Mouse (Mus musculus) midbrain, embryonic 11.5 days (tissue): ENCODE results near the gene Ccdc32. TPM values are rescaled to one million over a fixed set of nuclear protein-coding genes. Genes with fewer than 3 reads are reported as not detected.

Experiments used
- ATAC-seq: fragments of 200-750 bp; cut with Nextera tagmentation; 2 replicates; pipeline ENCODE4 v1.8.0; 2017; ENCODE audit warnings: moderate TSS enrichment, moderate library complexity; ENCODE audit not compliant: low FRiP score
- DNase-seq: peaks from one replicate; pipeline ENCODE4 v3.0.0; 2015; ENCODE audit warnings: low spot score; ENCODE audit errors: missing footprints
- H3K27ac ChIP-seq: fragments of 300-500 bp; sonication (generic); 2 replicates; pipeline ENCODE4 v1.5.1; 2014; ENCODE audit warnings: low read depth, low read length
- H3K27me3 ChIP-seq: fragments of 300-500 bp; sonication (generic); 2 replicates; pipeline ENCODE4 v1.6.1; 2014; ENCODE audit warnings: mild to moderate bottlenecking, low read length, moderate library complexity, mixed read lengths; ENCODE audit not compliant: control insufficient read depth, insufficient read depth
- H3K36me3 ChIP-seq: fragments of 300-500 bp; sonication (generic); 2 replicates; pipeline ENCODE4 v1.6.1; 2014; ENCODE audit warnings: mild to moderate bottlenecking, low read length, moderate library complexity, mixed read lengths; ENCODE audit not compliant: control insufficient read depth, insufficient read depth
- H3K4me1 ChIP-seq: fragments of 300-500 bp; sonication (generic); 2 replicates; pipeline ENCODE4 v1.6.1; 2014; ENCODE audit warnings: low read length; ENCODE audit not compliant: control insufficient read depth, insufficient read depth
- H3K4me2 ChIP-seq: fragments of 300-500 bp; sonication (generic); 2 replicates; pipeline ENCODE4 v1.6.1; 2014; ENCODE audit warnings: mild to moderate bottlenecking, moderate library complexity
- H3K4me3 ChIP-seq: fragments of 300-500 bp; sonication (generic); 2 replicates; pipeline ENCODE4 v1.5.1; 2014; ENCODE audit warnings: low read depth, low read length
- H3K9ac ChIP-seq: fragments of 300-500 bp; sonication (generic); 2 replicates; pipeline ENCODE4 v1.6.1; 2014; ENCODE audit warnings: low read length
- H3K9me3 ChIP-seq: fragments of 300-500 bp; sonication (generic); 2 replicates; pipeline ENCODE4 v1.6.1; 2016; ENCODE audit warnings: low read length; ENCODE audit not compliant: control insufficient read depth
- WGBS: fragments of 180-500 bp; shearing (Covaris S2); extraction: QIAGEN DNeasy Blood & Tissue Kit; methylation state at CpG from one replicate; pipeline ENCODE4 v1.1.7; 2014; 5-methylcytosine and 5-hydroxymethylcytosine counted together
- polyA plus RNA-seq: library from polyadenylated mRNA; unstranded; fragments of >200 nt; fragmentation: Nextera tagmentation; extraction: Ambion mirVana; gene quantifications from 2 replicates; pipeline ENCODE4 v1.2.1, GENCODE M21; 2014

Ccdc32 gene
- polyA plus RNA-seq, 1 experiment from 2014 or later, result 25.0 TPM

DNA sequence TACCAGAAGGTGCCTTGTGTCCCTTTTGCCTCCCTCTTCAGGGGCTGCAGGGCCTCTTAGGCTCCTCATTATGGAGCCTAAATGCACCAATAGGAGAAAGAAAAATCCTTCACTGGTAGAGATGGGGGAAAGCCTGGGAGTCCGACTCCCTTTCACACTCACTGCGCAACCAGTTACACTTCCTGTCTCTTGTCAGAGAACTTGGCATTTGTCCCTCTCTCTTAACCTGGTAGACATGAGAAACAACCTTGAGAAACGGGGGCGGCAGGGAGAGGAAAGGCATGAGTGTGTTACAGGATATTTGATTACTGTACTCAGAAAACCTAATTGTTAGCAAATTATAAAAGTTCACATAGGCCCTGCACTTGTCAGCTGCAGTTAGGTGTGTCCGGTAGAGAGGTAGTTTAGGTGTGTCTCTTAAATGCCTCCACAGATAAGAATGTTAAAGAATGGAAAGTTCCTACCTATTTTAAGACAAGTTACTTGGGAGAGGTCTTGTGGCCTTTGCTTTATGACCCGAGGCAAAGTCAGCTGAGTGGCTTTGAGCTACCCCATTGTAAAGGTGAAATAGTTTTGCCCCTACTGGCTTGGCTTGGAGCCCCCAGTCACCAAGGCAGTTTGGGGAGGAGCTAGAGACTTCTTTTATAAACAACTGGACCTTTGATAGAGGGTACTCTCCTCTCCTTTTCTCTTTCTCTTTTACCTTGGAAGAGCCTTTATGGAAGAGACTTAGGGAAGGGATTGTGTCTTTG, 30.9 kb downstream of the Ccdc32 start:
- Histone ChIP-seq H3K4me2 (no peak overlapping the region), H3K9ac (no peak overlapping the region), H3K4me3 (no peak overlapping the region), H3K4me1 (peaks cover 8% of the 10 kb centered on the region), H3K9me3 (no peaks in the 10 kb centered on the region), H3K27me3 (no peaks in the 10 kb centered on the region), H3K27ac (no peak overlapping the region), H3K36me3 (no peaks in the 10 kb centered on the region)
- ATAC-seq, result no peak
- WGBS, result 81% methylated on average over 6 of the region's 6 CpGs
- DNase-seq, result no peak

DNA sequence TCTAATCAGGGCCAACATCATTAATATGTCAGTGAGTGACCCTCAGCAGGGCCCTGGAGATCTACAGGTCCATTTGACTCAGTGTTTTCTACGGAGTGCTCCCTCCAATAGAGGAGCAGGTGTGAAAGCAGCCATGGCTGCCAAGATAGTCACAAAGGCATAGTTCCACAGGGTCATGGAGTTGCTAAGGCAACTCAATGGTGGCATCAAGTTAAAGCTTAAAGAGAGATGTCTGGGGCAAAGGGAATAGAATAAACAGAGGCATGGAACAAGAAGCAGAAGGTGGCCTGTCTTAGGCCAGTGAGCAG, 32.4 kb downstream of the Ccdc32 start:
- no peak overlapping the region for H3K4me2 ChIP-seq
- no peaks in the 10 kb centered on the region for H3K36me3 ChIP-seq
- ATAC-seq, result no peak
- H3K4me1 ChIP-seq, result peaks cover 8% of the 10 kb centered on the region
- no peak overlapping the region for H3K9ac ChIP-seq
- no peak overlapping the region for H3K4me3 ChIP-seq
- no peak for DNase-seq
- H3K27me3 ChIP-seq, result no peaks in the 10 kb centered on the region
- WGBS, result 11% methylated on average over 1 of the region's 1 CpGs
- H3K9me3 ChIP-seq, result no peaks in the 10 kb centered on the region
- H3K27ac ChIP-seq, result no peak overlapping the region

- no peak overlapping the region for H3K4me3 ChIP-seq
- DNase-seq (no peak), ATAC-seq (0 out of 2 replicates have a peak, but pooled peaks have one; percentile 54)
- WGBS, result 46% methylated on average over 16 of the region's 16 CpGs
- no peaks in the 10 kb centered on the region for H3K27me3 ChIP-seq
- no peak overlapping the region for H3K27ac ChIP-seq
- no peak overlapping the region for H3K4me2 ChIP-seq
- H3K4me1 ChIP-seq, result peaks cover 8% of the 10 kb centered on the region
- H3K36me3 ChIP-seq, result no peaks in the 10 kb centered on the region
- no peaks in the 10 kb centered on the region for H3K9me3 ChIP-seq
- H3K9ac ChIP-seq, result no peak overlapping the region
Measured at GRCm38 (mm10) chr2:118995919-118996797, 33.0 kb downstream of the Ccdc32 start.

DNA sequence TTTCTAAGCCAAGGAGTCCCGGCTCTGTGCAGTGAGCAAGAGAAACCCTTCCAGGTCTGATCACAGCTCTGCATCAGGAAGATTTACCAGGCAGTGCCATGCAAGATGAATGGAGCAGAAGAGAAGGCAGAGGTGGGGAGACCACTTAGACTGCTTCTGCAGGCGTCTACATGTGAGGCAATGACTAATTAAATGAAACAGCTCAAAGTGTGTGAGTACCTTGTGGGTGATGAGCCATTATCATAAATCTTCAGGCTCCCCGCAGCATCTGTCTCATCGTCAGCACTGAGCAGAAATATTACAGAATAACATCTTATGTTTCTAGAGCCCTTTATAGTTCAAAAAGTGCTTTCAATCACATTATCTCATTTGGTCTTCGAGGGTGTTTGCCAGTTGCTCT, 33.7 kb downstream of the Ccdc32 start:
- H3K27me3 ChIP-seq, result no peaks in the 10 kb centered on the region
- H3K36me3 ChIP-seq, result no peaks in the 10 kb centered on the region
- H3K9ac ChIP-seq, result no peak overlapping the region
- H3K27ac ChIP-seq, result no peak overlapping the region
- DNase-seq (no peak), ATAC-seq (no peak)
- 72% methylated on average over 5 of the region's 5 CpGs for WGBS
- peaks cover 8% of the 10 kb centered on the region for H3K4me1 ChIP-seq
- H3K4me3 ChIP-seq, result no peak overlapping the region
- H3K9me3 ChIP-seq, result no peaks in the 10 kb centered on the region
- H3K4me2 ChIP-seq, result no peak overlapping the region

GRCm38 (mm10) chr2:118983812-118984211, 45.4 kb downstream of the Ccdc32 start:
- no peaks in the 10 kb centered on the region for H3K36me3 ChIP-seq
- DNase-seq (no peak), ATAC-seq (no peak)
- no peak overlapping the region for H3K4me3 ChIP-seq
- no peak overlapping the region for H3K9ac ChIP-seq
- no peaks in the 10 kb centered on the region for H3K4me1 ChIP-seq
- WGBS, result 77% methylated on average over 8 of the region's 8 CpGs
- no peak overlapping the region for H3K27ac ChIP-seq
- H3K27me3 ChIP-seq, result no peaks in the 10 kb centered on the region
- no peaks in the 10 kb centered on the region for H3K9me3 ChIP-seq
- H3K4me2 ChIP-seq, result no peak overlapping the region

DNA sequence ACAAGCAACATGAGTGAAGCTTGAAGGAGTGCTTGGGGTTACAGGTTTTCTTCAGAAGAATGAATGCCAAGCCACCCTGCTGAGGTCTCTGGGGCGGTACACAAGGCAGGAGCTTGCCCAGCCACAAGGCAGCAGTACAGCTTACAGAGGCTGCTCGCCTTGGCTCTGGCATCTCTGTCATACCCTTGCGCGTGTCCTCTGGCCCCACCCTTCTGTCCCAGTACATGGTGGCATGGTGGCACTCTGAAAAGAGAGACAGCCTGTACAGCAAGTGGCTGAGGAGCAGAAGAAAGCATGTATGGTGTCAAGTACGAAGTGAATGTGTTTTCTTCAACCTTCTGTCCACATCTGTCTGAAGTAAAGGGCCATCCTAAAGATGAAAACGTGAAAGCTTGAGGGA, 48.4 kb downstream of the Ccdc32 start:
- H3K9me3 ChIP-seq, result no peaks in the 10 kb centered on the region
- no peak overlapping the region for H3K4me3 ChIP-seq
- no peaks in the 10 kb centered on the region for H3K36me3 ChIP-seq
- H3K27me3 ChIP-seq, result peaks cover 17% of the 10 kb centered on the region
- H3K9ac ChIP-seq, result no peak overlapping the region
- no peak overlapping the region for H3K27ac ChIP-seq
- ATAC-seq (no peak), DNase-seq (no peak)
- peaks cover 1% of the 10 kb centered on the region; the same call in 1 of the 2 replicates for H3K4me1 ChIP-seq
- H3K4me2 ChIP-seq, result no peak overlapping the region
- 68% methylated on average over 6 of the region's 6 CpGs for WGBS

- H3K9me3 ChIP-seq, result no peaks in the 10 kb centered on the region
- H3K27ac ChIP-seq, result no peak overlapping the region
- H3K4me3 ChIP-seq, result no peak overlapping the region
- peaks cover 38% of the 10 kb centered on the region for H3K27me3 ChIP-seq
- H3K4me2 ChIP-seq, result no peak overlapping the region
- no peak overlapping the region for H3K9ac ChIP-seq
- peaks cover 3% of the 10 kb centered on the region; the same call in 1 of the 2 replicates for H3K4me1 ChIP-seq
- no peak for ATAC-seq
- WGBS, result 20% methylated on average over 6 of the region's 6 CpGs
- H3K36me3 ChIP-seq, result no peaks in the 10 kb centered on the region
- DNase-seq, result no peak
Measured at GRCm38 (mm10) chr2:118978064-118978463, 51.1 kb downstream of the Ccdc32 start.

GRCm38 (mm10) chr2:118976941-118977340, 52.3 kb downstream of the Ccdc32 start:
- peaks cover 38% of the 10 kb centered on the region for H3K27me3 ChIP-seq
- ATAC-seq (no peak), DNase-seq (peak; percentile 91)
- H3K4me1 ChIP-seq, result peaks cover 3% of the 10 kb centered on the region; the same call in 1 of the 2 replicates
- H3K4me3 ChIP-seq, result peak overlapping the region; percentile 53; the same call in 1 of the 2 replicates
- WGBS, result 15% methylated on average over 5 of the region's 5 CpGs
- H3K36me3 ChIP-seq, result no peaks in the 10 kb centered on the region
- no peak overlapping the region for H3K27ac ChIP-seq
- peak overlapping the region; percentile 74; the same call in 1 of the 2 replicates for H3K9ac ChIP-seq
- H3K4me2 ChIP-seq, result peak overlapping the region; percentile 80
- no peaks in the 10 kb centered on the region for H3K9me3 ChIP-seq
